In the genomic region with DNA sequence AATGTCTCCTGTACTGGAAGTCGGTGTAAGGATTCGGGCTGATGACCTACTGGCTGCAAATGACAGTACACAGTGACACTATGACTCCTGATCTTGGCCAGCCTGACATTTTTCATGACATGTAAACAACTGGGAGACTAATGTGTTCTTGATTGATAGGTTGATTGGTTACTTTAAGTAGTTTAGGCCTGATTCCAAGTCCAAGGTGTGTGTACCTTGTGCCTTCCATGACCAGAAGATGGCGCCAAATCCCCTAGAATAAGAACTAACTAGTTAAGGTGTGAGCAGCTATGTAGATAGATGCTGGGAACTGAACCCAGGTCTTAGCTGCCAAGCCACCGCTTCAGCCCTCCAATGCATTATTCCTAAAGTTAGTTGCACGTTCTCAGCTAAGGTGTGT, we compare ENCODE assay signal across 9 mouse cellular contexts. TPM values are rescaled to one million over a fixed set of nuclear protein-coding genes. Genes with fewer than 3 reads are reported as not detected.
A peak's percentile ranks its signal among the peaks of the same experiment; 100 is the strongest.
DNase-seq lines count a peak whose midpoint lies in the region; ATAC-seq lines count a peak whose summit lies in the region.
"Had no signal": no experiment of that assay in that cellular context is flagged by ENCODE, and none has a peak within 500 bp of the region (broad histone marks: within the 10 kb centered on the region; RNA-seq: fewer than 3 reads in every experiment).

No protein-coding gene starts in this region.

- H3K27ac ChIP-seq in limb, embryonic 11.5 days (replicated peaks; ENCODE audit: low read depth, low read length), result no peak overlapping the region
- no peak overlapping the region for H3K27ac ChIP-seq in limb, embryonic 10.5 days

- no peaks in the 10 kb centered on the region for H3K36me3 ChIP-seq in limb, embryonic 11.5 days (ENCODE audit: control insufficient read depth, insufficient read depth, low read length)
- peaks cover 12% of the 10 kb centered on the region for H3K36me3 ChIP-seq in limb, embryonic 10.5 days

- H3K9me3 ChIP-seq in limb, embryonic 11.5 days (ENCODE audit: control insufficient read depth, low read length), result no peaks in the 10 kb centered on the region
- no peaks in the 10 kb centered on the region for H3K9me3 ChIP-seq in limb, embryonic 10.5 days (replicated peaks)
- H3K9me3 ChIP-seq: hindbrain, embryonic 15.5 days had no signal

- DNase-seq in CD4-positive, CD25-positive, alpha-beta regulatory T cell, adult 2 months (ENCODE audit: low read depth, low spot score), result peak; percentile 84
- peak; percentile 59 for DNase-seq in limb, embryonic 11.5 days (ENCODE audit: low spot score)
- no peak for DNase-seq in limb, embryonic 10.5 days (ENCODE audit: low spot score)
- DNase-seq in cerebellum, adult 9-10 months, result peak; percentile 65
- DNase-seq in kidney, adult 8-10 months, result peak; percentile 41 to 70
- DNase-seq in thymus, postnatal 10 days (ENCODE audit: low spot score in 2 of 2), result peak; percentile 34 to 75

- no peak for ATAC-seq in CD4-positive, CD25-positive, alpha-beta regulatory T cell, adult 4 months
- no peak for ATAC-seq in limb, embryonic 11.5 days (ENCODE audit: insufficient number of reproducible peaks, low FRiP score, low TSS enrichment, low read depth)
- ATAC-seq in megakaryocyte-erythroid progenitor cell, adult 5-6 weeks (replicated peaks; ENCODE audit: low FRiP score, low TSS enrichment, poor library complexity, severe bottlenecking), result peak; percentile 68

- WGBS in limb, embryonic 11.5 days, result 75% methylated on average over 5 of the region's 5 CpGs
- 68% methylated on average over 5 of the region's 5 CpGs for WGBS in limb, embryonic 10.5 days

- no peak overlapping the region for H3K4me2 ChIP-seq in limb, embryonic 11.5 days (ENCODE audit: low read depth, severe bottlenecking)

- H3K4me1 ChIP-seq in limb, embryonic 11.5 days (ENCODE audit: control insufficient read depth, insufficient read depth, low read length), result no peaks in the 10 kb centered on the region
- H3K4me1 ChIP-seq in limb, embryonic 10.5 days, result peaks cover 7% of the 10 kb centered on the region

- H3K9ac ChIP-seq in limb, embryonic 11.5 days (ENCODE audit: low read length), result no peak overlapping the region

- no peaks in the 10 kb centered on the region for H3K27me3 ChIP-seq in limb, embryonic 11.5 days (ENCODE audit: control insufficient read depth, insufficient read depth, low read length)
- no peaks in the 10 kb centered on the region for H3K27me3 ChIP-seq in limb, embryonic 10.5 days (ENCODE audit: low read depth, poor library complexity, severe bottlenecking)
- H3K27me3 ChIP-seq: hindbrain, embryonic 15.5 days had no signal

- H3K4me3 ChIP-seq in limb, embryonic 11.5 days (ENCODE audit: low read depth, low read length), result no peak overlapping the region
- H3K4me3 ChIP-seq in limb, embryonic 10.5 days, result no peak overlapping the region

RNA-seq across cellular contexts. Expression of a gene that starts 13.9 kb away (rescaled TPM):
- not detected for polyA plus RNA-seq in CD4-positive, CD25-positive, alpha-beta regulatory T cell, adult 4 months (2017; shearing (Covaris generic))
- 0.50 and 0.84 TPM in 2 replicates for polyA plus RNA-seq in limb, embryonic 11.5 days (2014; fragmentation: Nextera tagmentation; extraction: Ambion mirVana)
- 0.39 TPM in 1 of 2 replicates, not detected in the other for polyA plus RNA-seq in limb, embryonic 10.5 days (2016; fragmentation: Nextera tagmentation; extraction: Ambion mirVana)
- total RNA-seq in megakaryocyte-erythroid progenitor cell, adult 5-6 weeks (2014; fragmentation: Nextera tagmentation), result not detected in 2 replicates
- not detected in 2 replicates for total RNA-seq in megakaryocyte-erythroid progenitor cell, adult 5-6 weeks (2017)

RNA-seq across cellular contexts. Expression of a gene that starts 44.1 kb away (rescaled TPM):
- 10 to 100 TPM; 10.9 to 15.6 TPM for polyA plus RNA-seq in CD4-positive, CD25-positive, alpha-beta regulatory T cell, adult 4 months (2017; shearing (Covaris generic))
- 4.1 and 4.6 TPM in 2 replicates for polyA plus RNA-seq in limb, embryonic 11.5 days (2014; fragmentation: Nextera tagmentation; extraction: Ambion mirVana)
- polyA plus RNA-seq in limb, embryonic 10.5 days (2016; fragmentation: Nextera tagmentation; extraction: Ambion mirVana), result 2.9 and 4.5 TPM in 2 replicates
- 34.2 and 53.4 TPM in 2 replicates for total RNA-seq in megakaryocyte-erythroid progenitor cell, adult 5-6 weeks (2014; fragmentation: Nextera tagmentation)
- 17.2 and 31.9 TPM in 2 replicates for total RNA-seq in megakaryocyte-erythroid progenitor cell, adult 5-6 weeks (2017)

RNA-seq across cellular contexts. Expression of a gene that starts 50.8 kb away (rescaled TPM):
- 10 to 100 TPM; 15.0 to 19.2 TPM for polyA plus RNA-seq in CD4-positive, CD25-positive, alpha-beta regulatory T cell, adult 4 months (2017; shearing (Covaris generic))
- polyA plus RNA-seq in limb, embryonic 11.5 days (2014; fragmentation: Nextera tagmentation; extraction: Ambion mirVana), result 49.7 and 50.4 TPM in 2 replicates
- 39.3 and 42.8 TPM in 2 replicates for polyA plus RNA-seq in limb, embryonic 10.5 days (2016; fragmentation: Nextera tagmentation; extraction: Ambion mirVana)
- 23.2 and 25.6 TPM in 2 replicates for total RNA-seq in megakaryocyte-erythroid progenitor cell, adult 5-6 weeks (2014; fragmentation: Nextera tagmentation)
- 28.6 and 30.0 TPM in 2 replicates for total RNA-seq in megakaryocyte-erythroid progenitor cell, adult 5-6 weeks (2017)
